Mouse (Mus musculus) gastrocnemius, adult 18-20 months (tissue): ENCODE measurements at regions not wholly inside any gene's neighbourhood (a gene's known extent, or its start where the extent isn't known, plus 50 kb on each side); places are given as distances from the start of the nearest gene placed in this dataset.

Experiments
- DNase-seq: peaks from one replicate; pipeline ENCODE4 v3.0.0; 2021; ENCODE audit warnings: low spot score

DNA sequence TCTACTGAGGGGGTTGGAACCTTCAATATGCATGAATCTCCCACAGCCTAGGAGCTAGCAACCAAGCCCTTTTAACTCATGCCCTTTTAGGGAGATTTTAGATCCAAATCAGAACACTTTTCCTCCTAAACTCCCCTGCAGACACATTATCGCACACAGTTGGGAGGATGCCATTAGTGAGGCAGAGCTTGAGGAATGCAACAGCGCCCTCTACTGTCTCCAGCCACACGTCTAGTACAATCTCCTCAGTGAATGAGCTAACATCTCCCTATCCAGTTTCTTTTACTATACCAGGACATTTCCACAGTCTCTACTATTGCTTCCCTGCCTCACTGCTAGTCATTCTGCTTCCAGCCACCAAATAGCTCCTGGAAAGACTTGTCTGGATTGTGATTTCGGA, 59.3 kb downstream of the 1700080O16Rik start:
- DNase-seq: peak; percentile 48

DNA sequence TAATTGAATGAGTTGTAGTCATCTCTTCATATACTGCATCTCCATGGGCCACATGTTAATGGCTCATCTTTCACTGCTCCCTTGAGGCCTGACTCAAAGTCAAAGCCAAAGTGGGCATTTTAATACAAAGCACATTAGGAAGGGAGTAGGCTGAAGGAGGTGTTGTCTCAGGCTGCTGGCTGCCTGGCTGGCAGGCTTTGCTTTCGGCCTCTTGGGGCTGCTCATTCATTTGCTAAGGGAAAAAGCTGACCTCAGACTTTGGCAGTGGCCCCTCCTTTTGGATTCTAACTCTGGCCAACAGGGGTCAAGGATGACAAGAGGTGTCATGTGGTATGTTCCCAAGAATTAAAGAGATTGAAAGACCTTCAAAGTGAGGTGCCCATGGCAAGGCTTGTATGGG, 61.0 kb downstream of the 1700080O16Rik start:
- DNase-seq: peak; percentile 13

DNA sequence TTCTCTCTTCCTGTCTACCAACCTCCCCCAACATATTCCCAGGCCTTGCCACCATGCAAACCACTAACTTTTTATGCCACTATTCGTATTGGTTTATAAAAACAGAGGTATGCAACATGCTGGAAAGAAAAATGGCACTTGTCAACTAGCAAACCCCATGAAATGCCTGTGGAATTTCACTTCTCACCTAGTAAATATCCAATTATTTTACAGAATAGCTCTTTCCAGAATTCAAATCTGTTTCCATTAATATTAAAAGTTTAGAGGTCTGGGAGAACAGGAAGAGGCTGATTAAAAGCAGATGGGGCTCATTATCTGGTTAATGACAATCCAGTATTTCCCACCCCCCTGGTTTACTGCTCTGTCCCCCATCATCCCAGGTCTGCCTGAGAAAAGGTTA, 62.0 kb downstream of the 1700080O16Rik start:
- DNase-seq: no peak

DNA sequence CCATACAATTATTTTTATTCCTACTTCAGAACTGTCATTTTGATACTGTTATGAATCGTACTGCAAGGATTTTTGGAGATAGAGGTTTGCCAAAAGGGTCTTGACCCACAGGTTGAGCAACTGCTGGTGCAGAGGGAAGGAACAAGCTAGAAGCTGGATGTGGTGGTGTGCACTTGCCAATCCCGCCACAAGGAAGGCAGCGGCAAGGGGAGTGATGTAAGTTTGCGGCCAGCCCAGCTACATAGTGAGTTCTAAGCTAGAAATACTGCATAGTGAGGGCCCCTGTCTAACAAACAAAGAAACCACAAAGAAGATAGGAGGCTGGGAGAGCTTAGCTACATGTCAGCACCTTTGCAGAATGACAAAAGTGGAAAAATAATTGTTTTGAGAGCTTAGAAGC, 74.1 kb downstream of the 1700080O16Rik start:
- DNase-seq: no peak

GRCm38 (mm10) chrX:51897059-51897458, 75.5 kb downstream of the 1700080O16Rik start:
- no peak for DNase-seq

GRCm38 (mm10) chrX:51895646-51896190, 76.9 kb downstream of the 1700080O16Rik start:
- no peak for DNase-seq

GRCm38 (mm10) chrX:51892716-51893115, 79.9 kb downstream of the 1700080O16Rik start:
- DNase-seq: no peak

GRCm38 (mm10) chrX:51886129-51886528, 85.1 kb upstream of the Usp26 start:
- no peak for DNase-seq
